Mouse (Mus musculus) A20 (cell line): ENCODE measurements at regions not wholly inside any gene's neighbourhood (a gene's known extent, or its start where the extent isn't known, plus 50 kb on each side); places are given as distances from the start of the nearest gene placed in this dataset.
"Not testable (repeated sequence)": the region's sequence is repeated elsewhere in the genome, so short reads cannot be mapped to it uniquely, and the experiment has no call there.

ENCODE experiments used
- DNase-seq: peaks from one replicate; pipeline ENCODE4 v3.0.0-alpha.2; 2011; ENCODE audit warnings: low read depth, low spot score

DNA sequence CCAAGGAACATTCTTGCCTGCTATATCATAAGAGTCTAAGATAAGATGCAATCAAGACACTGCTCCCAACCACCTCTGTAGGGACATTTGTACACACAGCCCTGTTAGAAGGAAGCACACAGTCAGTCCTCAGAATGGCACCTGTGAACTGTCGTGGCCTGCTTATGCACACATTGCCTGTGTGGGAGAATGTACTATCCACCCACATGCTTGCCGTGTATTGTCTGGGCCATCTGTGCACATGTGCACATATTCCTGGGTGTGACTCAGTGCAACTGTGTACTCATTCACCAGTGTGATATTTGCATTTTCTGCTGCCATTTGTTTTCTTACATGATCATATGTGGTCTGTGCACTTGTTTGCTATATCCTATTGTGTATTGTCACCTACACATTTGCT lies 333.8 kb upstream of the 3110018I06Rik start:
- no peak for DNase-seq

DNA sequence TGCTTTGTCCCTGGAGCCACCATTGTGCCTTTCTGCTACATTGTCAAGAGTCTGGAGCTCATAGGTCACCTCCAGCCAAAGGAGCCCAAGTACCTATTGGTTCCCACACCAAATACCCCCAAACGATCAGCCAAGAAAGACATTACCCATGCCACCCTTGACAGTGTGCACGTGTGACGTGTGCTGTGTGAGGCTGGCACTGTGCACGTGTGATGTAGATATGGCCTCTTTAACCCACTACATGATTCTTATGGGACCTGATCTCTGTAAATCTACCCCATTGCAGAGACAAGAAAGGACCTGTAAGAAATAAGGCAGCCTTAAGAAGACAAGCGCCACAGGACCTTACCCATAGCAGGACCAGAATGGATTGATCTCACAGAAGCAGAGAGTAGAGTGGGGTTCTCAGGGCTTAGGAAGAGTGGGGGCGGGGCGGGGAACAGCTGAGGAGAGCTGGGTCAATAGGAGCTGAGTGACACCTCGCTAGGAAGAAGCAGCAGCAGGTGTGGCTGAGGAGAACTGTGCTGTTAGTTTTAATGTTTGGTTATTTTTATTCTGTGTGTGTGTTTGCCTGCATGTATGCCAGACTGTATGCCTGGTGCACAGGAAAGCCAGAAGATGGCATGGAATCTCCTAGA lies 331.5 kb upstream of the 3110018I06Rik start:
- no peak for DNase-seq

DNA sequence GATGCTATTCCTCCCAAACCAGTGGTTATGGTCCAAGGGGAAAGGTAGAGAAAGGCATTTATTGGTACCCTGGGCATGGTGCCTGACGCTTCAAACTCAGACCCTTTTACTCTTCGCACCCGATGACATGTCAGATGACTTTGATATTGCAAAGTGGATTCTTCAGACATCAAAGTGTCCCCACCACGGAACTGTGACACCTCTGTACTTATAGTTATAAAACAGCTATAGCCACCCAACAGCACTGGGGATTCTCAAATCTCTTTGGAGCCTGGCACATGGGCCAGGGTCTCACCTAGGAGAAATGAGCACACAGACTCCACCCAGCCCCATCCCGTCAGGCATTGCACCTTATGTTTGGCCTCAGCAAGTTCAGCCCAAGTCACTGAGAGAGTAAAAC lies 329.3 kb upstream of the 3110018I06Rik start:
- DNase-seq = no peak

DNA sequence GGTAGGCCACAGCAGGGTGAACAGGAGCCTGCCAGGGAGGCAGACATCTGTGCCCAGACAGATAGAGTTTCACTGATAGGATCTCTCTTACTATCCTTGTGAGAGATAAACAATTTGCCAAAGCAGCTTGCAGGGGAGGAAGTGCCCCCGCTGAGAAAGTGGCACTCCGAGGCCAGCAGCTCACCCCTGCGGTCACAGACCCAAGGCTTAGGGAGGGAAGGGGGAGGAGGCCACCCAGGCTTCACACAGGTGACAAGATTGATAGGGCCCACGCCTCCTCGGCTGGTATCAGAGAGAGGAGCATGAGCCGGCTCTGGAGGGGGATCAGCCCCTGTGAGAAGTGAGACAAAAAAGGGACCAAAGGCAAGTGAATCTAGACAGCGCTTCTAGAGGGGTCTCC lies 328.3 kb upstream of the 3110018I06Rik start:
- no peak for DNase-seq

DNA sequence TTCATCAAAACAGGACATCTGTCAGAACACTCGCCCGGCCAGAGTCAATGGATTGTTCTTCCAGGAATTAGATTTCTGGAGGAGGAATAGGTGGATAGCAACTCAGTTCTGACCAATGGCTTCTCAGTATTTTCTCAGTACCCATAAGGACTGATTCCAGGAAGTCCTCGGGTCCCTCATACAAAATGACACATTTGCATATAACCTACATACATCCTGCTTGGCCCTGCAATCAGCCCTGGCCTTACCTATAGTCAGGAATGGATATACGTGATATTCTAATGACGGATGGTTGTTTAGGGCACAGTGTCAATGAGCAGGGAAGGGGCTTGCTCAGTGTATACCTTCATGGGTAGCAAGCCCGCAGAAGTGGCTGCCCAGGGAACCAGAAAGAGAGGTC lies 327.8 kb upstream of the 3110018I06Rik start:
- no peak for DNase-seq

DNA sequence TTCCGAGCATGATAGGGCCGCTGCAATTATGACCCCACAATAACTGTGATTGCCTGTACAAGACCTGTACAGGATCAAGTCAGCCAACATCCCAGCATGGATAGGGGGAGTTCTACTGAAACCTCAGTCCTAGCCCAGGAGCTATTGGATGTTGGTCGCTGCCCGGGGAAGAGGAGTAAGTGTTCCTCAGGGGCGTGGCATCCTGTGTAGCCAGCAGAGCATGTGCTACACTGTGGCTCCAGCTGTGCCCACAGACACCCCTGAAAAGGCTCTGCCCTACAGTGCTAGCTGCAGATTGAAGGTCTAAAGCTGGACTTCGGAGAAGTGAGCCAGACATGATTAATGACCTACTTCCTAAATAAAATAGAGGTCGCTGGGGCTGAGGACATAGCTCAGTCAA lies 317.5 kb upstream of the 3110018I06Rik start:
- DNase-seq = no peak

DNA sequence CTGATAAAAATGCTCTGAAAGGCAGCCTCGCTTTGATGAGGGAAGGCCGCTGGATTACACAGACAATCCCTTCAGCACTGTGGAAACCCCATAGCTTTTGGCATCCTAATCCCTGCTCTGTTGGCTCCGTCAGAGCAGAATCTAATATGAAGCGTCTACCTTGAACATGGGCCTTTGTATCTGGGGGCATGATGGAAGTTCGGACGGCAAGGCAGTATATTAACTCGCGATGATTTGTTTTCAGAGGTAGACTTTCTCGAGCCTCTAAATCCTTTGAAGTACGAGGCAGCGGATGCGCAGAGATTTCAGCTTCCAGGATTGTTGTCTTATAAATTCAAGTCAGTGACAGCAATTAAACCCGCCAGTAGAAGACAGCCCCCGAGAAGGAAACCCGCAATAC lies 316.8 kb upstream of the 3110018I06Rik start:
- no peak for DNase-seq

DNA sequence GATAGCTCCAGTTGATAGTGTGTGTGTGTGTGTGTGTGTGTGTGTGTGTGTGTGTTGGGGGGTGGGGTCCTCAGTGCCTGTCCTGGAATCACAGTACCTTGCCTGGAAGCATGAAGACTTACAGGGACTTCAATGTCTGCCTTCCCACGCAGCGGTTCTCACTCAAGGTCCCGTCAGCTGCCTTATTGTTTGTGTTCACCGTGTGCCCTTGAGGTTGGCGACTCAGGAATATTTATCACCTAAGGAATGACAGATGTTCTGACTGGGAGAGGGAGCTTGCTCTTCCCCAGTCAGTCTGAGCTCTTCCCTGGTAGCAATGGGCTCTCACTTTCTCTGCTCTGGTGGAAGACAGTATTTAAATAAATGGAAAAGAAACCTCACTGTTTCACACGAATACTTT lies 309.8 kb upstream of the 3110018I06Rik start:
- DNase-seq = no peak

DNA sequence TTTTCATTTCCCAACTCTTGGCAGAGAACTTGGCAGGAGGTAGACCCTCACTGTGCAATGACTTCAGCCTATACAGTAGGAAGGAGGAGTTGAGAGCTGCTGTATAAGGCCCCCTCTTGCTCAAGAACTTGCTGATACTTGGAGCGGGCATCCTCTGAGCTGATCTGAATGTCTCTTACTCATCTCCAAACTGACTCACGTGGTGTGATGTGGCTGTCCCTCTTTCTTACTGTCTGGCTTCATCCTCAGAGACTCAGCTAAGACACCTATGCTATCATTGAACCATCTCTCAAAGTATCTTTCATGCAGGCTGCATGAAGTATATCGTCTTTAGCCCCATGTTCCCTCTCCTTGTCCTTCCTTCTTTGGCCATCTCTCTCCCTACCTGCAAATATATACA lies 307.9 kb upstream of the 3110018I06Rik start:
- no peak for DNase-seq

DNA sequence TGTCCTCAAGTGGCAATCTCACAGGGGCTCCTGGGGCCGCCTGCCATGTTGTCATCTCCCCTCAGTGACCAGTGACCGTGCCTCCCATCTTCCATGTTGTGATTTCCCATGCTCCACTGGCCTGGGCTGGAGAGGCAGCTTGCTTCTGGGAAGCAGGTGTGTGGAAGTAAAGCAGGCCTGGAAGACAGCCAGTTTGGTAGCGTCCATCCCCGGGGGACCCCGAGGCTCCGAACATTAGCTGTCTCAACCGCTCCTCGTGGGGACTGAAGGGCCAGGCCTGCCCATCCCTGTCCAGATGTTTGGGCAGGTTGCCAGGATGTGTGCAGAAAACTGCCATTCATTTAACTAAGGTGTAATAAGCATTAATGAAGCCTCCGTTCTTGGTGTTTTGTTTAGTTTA lies 307.1 kb upstream of the 3110018I06Rik start:
- DNase-seq = no peak

DNA sequence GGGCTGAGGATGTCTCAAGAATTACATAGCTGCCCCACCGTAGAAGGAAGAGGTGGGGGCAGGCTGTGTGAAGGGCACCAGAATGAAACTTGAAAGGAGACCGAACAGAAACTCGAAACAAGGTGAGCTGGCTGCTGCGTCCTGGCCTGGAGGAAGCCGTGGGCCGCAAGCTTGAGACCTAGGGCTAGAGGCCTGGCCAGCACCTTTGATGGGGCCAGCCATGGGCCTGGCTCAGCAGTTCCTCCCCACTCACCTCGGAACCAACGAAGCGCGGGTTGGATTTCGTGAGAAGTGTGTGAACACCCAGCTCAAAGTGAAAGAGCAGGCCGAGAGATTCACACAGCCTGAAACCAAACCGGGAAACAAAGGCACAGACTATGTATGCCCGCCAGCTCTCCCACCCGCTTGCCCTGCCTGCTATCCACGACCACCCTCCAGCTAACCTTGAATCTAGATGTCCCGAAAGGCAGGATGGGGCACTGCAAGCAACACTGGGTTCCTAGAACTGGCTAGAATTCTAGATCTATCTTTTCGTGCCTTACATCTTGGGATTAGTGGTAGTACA lies 306.3 kb upstream of the 3110018I06Rik start:
- no peak for DNase-seq

DNA sequence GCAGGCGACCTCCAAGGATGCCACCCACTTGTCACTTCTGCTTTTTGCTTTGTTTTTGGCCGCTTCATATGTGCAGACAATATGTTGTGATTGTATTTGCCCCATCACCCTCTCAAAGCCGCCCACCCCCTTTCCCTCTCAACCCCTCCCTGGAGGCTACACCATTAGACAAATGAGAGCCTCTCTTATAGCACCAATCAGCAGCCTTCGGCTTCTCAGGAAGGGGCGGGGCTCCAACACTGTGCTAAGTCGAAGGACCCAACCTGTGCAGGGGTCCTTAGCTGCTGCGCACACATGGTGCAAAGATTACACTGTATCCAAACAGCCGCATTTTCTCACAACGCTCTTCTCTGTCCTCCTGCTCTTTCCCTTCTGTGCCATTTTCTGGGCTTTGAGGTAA lies 305.1 kb upstream of the 3110018I06Rik start:
- DNase-seq = no peak

DNA sequence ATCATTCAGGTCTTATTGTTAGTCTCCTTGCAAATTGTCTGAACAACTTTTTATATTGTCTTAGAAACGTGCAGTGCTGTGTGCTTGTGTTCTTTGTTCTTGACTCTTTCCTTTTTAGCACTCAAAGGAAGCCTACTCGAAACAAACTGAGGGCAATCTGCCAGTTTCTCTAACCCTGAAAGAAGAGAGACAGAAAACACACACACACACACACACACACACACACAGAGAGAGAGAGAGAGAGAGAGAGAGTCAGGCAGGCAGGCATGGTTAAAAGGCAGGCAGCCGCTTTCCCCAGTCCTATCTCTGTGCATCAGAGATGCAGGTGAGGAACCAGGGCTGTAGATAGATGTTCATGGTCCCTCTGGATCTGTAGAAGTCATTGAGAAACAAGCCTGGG lies 304.0 kb upstream of the 3110018I06Rik start:
- no peak for DNase-seq

DNA sequence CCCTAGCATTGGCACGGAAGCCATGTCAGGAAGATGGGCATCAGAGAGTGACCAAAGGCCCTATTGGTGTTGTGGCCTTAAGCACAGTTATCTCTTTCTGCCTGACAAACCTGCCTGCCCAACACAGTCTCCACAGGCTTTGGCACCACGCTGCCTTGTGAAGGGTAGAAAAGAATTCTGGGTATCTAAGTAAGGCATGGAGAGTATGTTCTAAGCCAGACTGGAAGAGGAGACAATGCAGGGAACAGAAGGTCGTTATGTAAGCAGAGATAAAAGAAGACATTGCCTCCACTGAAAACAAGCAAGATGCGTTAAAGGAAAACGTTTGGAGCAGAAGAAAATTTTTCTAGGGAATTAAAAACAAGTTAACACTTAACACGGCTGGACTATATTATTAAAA lies 302.1 kb upstream of the 3110018I06Rik start:
- DNase-seq = no peak

DNA sequence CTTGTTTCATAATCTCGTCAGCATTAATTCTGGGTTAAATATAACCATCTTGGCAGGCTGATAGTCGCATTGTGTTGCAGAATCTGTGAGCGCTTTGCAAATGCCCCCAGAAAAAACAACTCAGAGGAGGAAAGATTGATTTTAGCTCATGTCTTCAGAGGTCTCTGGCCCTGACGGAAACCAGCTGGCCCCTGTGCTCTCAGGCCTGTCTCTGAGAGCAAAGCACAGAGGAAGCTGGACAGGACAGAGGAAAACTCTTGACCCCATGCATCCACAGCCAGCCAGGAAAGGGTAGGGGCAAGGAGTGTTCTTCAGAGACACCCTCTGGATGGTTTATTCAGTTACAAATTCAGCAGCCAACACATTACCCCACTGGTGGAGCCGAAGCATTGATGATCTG lies 300.4 kb upstream of the 3110018I06Rik start:
- no peak for DNase-seq

DNA sequence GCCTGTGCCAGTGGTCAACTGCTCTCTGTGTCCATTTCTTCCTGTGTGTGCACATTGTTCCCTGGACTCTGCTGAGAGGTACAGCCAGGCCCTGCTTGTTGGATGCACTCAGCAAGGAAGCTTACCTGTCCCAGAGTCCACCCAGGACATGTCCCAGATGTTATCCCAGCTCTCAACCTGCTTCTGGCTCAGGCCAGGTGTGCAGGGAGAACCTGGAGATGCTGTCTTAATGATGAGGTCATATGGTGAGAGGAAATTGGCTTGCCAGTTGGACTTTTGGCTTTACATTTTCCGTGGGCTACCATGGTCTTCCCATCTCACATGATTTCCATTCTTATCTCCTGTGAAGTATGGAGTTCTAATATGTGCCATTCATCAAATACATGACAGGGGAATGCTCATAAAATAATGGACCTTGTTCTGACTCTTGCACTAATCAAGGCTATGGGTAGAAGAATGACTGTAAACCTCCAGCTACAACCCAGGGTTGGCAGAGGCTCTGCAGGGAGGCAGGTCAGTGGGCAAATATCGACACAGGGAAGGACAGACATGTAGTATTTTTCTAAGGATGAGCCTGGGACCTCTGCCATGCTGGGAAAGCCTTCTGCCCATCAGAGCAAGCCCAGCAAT lies 289.9 kb upstream of the 3110018I06Rik start:
- no peak for DNase-seq

DNA sequence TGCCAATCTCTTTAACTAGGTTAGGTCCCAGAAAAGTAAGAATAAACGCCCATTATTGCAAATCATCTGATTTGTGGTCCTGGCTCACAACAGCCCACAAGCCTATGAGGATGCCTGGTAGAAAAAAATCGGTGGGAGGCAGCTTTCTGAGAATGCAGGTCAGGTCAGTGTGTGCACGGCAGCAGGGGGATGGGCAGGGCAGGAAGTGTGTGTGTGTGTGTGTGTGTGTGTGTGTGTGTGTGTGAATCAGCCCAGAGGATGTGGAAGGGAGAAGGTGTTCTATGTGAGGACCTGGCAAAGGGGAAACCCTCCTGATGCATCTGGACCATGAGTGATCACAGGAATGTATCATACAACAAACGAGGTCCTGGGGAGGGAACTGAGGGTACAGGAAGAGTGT lies 287.5 kb upstream of the 3110018I06Rik start:
- DNase-seq = no peak

DNA sequence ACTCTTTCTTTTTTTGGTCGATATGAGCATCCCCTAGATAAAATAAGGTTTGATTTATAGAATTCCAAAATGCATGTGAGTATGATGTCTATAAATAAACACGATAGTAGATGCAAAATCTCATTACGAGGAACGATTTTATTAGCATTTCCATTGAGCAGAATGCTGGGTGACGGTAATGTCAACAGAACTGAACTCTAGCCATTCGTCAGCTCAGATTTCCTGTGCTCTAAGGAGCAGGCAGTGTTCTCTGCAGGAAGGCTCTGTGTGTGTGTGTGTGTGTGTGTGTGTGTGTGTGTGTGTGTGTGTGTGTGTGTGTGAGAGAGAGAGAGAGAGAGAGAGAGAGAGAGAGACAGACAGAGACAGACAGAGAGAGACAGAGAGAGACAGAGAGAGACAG lies 279.6 kb upstream of the 3110018I06Rik start:
- DNase-seq = not testable (repeated sequence)

DNA sequence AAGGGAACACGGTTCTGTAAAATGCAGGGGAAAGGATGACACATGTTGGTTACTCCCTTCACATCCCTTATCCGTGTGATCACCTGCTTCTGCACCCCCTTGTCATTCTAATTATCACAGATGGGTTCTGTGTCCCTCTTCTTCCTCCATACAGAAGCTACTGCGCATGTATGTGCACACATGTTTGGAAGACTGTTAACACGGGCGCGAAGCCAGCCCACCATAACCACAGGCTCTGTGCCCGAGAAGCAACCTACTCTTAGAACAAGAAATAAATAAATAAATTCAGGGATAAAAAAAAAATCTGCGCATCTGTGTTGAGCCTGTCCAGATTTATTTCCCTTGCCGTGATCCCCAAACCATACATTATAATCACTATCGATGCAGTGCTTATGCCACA lies 275.6 kb upstream of the 3110018I06Rik start:
- DNase-seq = no peak

DNA sequence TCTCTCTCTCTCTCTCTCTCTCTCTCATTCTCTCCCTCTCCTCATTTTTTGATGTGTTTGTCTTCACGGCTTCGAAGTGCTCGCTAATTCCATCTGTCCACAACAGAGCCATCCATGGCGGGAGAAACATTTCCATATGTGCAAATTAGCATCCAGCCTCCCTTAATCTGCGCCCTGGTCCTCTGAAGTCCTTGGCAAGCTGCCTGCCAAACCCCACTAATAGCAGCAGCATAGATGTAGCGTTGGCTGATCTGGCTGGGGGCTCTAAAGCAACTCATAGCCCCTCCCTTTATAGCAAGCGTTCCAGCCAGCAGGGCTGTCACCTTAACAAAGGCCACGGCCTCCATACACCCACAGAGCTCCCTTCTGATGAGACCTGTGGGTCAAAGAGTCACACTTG lies 272.3 kb upstream of the 3110018I06Rik start:
- no peak for DNase-seq

DNA sequence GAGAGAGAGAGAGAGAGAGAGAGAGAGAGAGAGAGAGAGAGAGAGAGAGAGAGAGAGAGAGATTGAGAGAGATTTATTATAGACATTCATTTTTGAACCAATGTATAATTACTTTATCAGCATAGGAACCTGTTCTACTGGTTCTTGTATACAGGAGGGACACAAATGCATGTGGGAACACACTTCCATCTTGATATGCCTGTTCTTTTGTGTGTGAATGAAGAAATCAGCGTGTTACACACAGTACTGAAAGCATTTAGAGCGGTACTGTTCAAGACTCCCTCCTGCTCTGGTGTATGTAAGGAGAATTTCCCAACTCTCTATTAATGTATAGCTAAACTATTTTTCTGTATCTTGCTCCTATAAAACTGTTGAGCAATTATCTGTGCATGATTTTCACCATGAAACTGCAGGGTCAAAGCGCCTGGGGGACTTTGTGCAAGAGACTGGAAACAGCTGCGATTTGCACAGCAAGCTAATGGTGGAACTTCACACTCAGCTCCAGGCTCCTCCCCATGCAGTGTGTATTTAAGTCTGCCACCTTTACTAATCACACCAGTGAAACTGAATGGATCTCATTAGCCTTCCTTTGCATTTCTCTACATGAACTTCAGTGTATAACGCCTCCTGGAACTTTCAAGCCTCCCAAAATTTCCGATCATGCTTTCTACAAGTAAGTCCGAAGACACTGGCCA lies 267.0 kb upstream of the 3110018I06Rik start:
- DNase-seq = no peak

DNA sequence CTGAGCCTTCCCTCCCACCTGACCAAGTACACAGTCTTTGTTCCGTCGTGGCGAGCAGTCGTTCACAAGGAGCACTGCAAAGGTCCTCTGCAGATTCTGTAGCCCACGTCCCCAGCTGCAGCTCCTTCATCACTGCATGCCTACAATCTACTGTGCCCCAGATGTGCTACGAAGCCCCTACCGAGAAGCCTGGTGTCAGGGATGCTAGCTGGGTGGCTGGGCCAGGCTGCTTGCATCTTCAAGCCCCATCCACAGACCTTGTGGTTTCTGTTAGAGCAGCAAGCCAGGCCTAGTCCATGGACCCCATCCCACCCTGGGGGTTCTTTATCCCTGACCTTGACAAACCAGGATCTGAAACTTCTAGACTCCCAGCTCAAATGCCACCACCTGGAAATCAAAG lies 266.3 kb upstream of the 3110018I06Rik start:
- no peak for DNase-seq

DNA sequence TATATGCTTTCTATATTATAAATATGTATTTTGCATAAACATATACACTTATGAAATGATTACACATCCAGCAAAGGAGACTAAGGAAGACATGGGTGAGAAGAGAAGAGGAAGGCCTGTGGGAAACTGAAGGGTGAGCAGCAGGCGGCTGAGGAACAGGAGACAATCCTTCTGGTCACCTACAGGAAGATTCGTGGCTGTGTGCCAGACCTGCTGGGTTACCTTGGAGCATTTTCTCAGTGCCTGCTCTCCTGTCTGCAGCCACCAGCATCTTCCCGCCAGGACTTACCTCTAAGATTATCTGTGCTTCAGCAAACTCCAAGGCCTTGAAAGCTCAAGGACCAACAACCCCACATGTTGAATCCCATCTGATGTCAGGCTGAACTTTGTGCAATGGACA lies 258.3 kb upstream of the 3110018I06Rik start:
- DNase-seq = no peak
